Mouse (Mus musculus) CD8-positive naive resting alpha-beta T cell, adult 2 months (primary cell): Measurements from ENCODE around the gene Ccdc71.
A peak's percentile ranks its signal among the peaks of the same experiment; 100 is the strongest.

Source experiments
- DNase-seq, 2 experiments: peaks; one replicate each; pipeline ENCODE4 v3.0.0; 2022; ENCODE audit warnings: low read depth in 2 of 2, low spot score in 2 of 2

Gene Ccdc71

DNA sequence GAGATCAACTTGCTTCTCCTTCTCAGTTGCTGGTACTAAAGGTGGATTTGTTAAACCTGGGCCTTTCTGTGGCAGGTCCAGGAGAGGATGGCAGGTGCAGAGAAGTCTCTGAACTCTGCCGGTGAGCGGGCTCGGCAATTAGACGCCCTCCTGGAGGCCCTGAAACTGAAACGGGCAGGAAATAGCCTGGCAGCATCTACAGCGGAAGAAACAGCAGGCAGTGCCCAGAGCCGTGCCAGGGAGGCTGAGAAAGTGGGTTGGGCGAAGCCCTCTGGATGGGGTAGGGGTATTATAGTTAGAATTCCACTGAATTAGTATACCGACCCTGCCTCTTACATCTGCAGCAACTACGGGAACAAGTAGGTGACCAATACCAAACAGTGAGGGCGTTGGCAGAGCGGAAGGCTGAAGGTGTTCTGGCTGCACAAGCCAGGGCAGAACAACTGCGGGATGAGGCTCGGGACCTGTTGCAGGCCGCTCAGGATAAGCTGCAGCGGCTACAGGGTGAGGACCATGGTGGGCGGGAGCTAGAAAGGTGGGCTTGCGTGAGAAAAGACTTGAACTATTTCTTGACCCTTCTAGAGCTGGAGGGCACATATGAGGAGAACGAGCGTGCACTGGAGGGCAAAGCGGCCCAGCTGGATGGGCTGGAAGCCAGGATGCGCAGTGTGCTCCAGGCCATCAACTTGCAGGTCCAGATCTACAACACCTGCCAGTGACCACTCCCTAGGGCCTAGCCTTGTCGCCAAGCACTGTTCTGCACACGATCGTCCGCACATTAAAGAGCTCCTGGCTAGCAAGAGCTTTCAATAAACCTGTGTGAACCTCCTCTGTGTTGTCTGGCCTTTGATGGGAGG lies 29.6 kb downstream of the Ccdc71 start:
- DNase-seq: no peak

DNA sequence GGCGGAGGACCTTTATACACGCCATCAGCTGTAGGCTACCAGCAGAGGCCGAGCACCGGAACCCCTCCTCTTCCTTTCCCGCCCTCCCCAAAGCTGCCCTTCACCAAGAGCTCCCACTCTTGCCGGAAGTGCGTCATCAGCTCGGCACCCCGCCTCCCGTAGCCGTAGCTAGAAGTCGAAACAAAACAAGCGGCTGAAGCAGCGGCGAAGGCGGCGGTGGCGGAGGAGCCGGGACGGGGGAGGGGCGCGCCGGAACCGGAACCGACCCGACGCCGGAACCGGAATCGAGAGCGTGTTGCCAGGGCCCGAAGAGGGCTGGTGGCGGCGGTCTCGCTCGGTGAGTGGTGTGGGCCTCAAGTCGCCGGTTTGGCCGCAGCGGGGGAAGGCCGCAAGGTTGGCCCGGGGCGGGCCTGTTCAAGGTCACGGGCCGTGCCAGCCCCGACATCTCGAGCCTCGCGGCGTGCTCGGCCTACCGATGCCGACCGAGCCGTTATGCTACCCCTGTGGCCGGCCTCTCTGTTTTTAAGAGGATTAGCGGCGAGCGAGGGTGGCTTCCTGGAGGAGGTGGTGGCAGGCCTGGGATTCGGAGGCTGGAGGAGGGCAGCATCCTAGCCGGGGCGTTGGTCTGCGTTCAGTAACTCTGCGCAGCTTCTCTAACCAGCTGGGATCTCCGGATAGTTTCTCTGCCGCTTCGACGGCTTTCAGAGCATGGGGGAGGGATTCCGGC lies 30.4 kb downstream of the Ccdc71 start, which contains the start of gene Usp19:
TSS of gene Usp19 (plus strand) at position 44 of the 727 bp plus-strand sequence.
- peak; percentile 89 to 91 for DNase-seq

DNA sequence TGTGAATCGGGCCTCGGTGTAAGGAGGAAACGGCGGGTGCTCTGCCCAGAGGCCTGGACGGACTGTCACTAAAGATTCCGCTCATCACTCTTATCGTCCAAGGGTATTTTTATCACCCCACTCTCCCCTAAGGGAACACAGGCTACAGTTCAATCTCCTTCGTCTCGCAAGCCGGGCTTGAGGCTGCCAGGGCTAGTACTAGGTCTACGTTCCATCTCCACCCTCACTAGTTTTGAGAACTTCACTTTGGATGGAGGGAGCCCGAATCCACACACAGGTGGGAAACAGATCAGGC lies 30.9 kb downstream of the Ccdc71 start:
- no peak for DNase-seq

DNA sequence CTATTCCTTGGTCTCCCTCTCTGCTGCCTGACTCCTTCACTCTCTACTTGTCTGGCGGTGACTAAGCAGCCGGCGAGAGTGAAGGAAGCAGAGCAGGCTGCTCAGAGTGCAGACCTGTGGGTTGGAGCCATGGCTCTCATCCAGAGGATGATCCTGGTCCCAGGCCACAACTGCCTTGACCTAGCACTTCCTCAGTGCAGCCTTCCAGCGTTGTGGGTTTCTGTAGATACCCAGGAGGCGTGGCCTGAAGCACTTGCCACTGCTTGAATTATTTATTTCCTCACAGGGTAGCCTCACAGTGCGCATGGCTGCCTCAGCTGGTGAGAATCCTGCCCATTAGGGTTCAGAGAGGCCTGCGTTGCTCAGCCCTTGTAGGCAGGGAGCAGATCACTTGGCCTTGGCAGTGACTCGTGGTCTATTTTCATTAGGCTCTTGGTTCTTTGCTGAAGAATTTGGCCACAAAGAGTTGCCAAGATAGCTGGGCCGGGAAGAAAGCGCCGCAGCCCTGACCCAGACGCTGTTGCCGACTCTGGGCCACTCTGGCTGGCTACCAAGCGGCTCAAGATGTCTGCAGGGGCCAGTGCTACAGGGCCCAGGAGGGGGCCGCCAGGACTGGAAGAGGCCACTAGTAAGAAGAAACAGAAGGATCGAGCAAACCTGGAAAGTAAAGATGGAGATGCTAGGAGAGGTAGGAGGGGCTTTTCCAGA lies 31.9 kb downstream of the Ccdc71 start:
- no peak for DNase-seq

DNA sequence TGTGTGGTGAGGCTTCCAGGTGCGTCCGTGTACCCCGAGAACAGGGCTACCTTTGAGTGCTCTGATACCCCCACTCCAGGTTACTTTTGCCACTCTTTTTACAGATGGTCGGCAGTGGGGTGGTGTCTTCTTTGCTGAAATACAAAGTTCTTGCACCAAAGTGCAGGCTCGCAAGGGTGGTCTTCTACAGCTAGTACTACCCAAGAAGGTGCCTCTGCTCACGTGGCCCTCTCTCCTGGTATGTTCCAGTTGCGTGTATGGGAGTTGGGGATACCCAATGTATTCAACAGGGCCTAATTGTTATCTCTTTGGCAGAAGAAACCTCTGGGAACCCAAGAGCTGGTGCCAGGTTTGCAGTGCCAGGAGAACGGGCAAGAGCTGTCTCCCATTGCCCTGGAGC lies 32.9 kb downstream of the Ccdc71 start:
- no peak for DNase-seq

DNA sequence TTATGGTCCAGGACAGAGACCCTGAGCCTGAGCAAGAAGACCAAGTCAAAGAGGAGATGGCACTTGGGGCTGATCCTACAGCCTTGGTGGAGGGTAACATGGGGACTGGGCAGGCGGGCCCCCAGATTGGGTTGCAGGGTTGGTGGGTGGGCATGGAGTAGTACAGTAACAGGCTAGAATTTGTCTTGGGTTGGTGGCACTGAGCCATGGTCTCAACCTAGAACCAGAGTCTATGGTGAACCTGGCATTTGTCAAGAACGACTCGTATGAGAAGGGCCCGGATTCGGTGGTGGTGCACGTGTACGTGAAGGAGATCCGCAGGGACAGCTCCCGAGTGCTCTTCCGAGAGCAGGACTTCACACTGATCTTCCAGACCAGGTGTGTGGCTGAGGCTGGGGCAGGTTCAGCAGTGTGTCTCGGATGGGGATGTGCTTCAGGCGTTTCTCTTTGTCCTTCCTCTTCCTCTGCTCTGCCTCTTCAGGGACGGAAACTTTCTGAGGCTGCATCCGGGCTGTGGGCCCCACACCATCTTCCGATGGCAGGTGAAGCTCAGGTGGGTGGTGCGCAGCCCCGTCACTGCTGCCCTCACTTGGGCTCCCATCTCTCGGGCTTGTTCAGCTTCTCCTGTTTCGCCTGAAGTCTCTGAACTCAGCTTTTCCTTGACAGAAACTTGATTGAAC lies 34.0 kb downstream of the Ccdc71 start:
- no peak for DNase-seq

DNA sequence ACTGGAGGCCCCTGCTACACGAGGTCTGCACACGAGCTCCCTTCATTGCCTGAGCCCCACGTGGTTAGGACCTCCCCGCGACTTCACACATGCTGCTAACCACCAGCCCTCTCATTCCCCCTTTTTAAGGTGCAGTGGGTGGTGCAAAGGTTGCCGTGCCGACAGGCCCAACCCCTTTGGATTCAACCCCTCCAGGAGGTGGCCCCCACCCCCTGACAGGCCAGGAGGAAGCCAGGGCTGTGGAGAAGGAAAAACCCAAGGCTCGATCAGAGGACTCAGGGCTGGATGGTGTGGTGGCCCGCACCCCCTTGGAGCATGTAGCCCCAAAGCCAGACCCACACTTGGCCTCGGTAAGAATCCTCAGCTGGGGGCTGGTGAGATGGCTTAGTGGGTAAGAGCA lies 34.6 kb downstream of the Ccdc71 start:
- no peak for DNase-seq

DNA sequence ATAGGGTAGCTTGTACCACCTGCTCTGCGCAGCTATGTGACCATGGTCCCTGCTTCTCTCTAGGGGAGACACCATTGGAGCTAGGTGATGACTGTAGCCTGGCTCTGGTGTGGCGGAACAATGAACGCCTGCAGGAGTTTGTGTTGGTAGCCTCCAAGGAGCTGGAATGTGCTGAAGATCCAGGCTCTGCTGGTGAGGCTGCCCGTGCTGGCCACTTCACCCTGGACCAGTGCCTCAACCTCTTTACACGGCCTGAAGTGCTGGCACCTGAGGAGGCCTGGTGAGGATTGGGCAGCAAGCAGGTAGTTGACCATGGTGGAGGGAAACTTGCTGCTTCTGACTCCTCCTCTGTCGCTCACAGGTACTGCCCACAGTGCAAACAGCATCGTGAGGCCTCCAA lies 38.9 kb downstream of the Ccdc71 start:
- no peak for DNase-seq

DNA sequence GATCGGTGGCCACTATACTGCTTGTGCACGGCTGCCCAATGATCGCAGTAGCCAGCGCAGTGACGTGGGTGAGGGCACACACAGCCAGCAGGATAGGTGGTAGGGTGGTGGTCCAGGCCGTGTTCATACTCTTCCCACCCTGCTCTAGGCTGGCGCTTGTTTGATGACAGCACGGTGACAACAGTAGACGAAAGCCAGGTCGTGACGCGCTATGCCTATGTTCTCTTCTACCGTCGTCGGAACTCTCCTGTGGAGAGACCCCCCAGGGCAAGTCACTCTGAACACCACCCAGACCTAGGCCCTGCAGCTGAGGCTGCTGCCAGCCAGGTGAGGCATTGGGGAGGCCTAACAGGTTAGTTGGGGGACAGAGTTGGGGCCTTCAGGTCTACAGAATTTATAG lies 39.6 kb downstream of the Ccdc71 start:
- no peak for DNase-seq

DNA sequence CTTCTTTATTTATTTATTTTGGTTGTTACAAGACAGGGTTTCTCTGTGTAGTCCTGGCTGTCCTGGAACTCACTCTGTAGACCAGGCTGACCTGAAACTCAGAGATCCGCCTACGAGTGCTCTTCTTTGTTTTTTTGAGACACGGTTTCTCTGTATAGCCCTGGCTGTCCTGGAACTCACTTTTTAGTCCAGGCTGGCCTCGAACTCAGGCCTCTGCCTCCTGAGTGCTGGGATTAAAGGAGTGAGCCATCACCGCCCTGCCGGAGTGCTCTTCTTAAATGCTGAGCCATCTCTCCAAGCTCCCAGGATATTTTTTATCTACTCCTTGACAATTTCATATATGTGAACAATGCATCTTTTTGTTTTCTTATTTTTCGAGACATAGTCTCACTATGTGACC lies 46.6 kb downstream of the Ccdc71 start:
- DNase-seq: no peak

DNA sequence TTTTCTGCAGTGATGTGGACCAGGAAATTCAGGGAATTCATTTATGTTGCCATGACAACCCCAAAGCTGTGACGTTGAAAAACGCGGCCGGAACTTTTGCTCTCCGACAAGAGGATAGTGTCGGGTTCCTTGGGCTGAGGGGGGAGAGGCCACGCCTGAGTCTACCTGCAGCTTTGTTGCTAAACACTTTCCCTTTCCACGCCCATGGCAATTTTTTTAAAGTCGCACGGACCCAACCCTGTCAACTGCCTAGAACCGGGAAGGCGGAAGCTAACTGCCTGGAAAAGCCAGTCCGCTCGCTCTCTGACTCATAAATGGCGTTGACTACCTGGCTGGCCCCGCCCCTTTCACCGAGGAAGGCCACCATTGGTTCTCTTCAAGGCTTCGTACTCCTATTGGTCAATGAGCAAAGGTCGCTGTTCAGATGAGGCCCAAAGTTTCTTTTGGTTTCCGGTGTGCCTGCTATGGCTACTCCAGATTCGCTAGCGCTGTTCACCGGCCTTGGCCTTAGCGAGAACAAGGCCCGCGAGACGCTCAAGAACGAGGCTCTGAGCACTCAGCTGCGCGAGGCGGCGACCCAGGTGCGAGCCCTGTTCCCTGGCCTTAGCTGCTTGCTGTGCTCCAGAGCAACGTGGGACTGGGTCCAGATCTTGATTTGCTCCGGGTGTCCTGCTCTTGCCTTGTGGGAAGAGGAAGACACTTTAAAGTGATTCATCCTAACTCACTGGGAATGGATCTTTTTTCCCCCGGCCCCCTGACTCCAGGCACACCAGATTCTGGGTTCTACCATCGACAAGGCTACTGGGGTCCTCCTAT lies 47.5 kb downstream of the Ccdc71 start, which contains the start of gene Qars:
TSS of gene Qars (plus strand) at position 88 of the 816 bp plus-strand sequence.
- peak; percentile 82 to 88 for DNase-seq

DNA sequence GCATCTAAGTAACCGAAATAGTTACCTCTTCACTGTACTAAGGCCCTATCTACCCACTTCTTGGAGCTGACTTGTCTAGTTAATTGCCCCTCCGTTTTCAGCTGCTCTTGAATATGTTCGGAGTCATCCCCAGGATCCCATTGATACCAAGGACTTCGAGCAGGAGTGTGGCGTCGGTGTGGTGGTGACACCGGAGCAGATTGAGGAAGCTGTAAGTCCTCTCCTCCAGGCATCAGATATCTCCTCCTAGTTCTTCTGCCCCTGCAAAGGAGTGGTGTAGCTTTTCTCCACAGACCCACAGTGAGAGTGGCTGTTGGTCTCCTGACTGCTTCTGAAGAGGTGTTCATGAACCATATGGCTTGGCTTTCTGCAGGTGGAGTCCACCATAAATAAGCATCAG lies 48.4 kb downstream of the Ccdc71 start:
- no peak for DNase-seq
